Mouse (Mus musculus) skeletal muscle tissue, postnatal 0 days (tissue): ENCODE data around the gene B3glct. TPM values are rescaled to one million over a fixed set of nuclear protein-coding genes. Genes with fewer than 3 reads are reported as not detected.

Experiments used
- polyA plus RNA-seq: library from polyadenylated mRNA; unstranded; fragments of >200 nt; fragmentation: Nextera tagmentation; extraction: Ambion mirVana; gene quantifications from 2 replicates; pipeline ENCODE4 v1.2.1, GENCODE M21; 2015

The B3glct gene
- polyA plus RNA-seq: 4.3 and 5.8 TPM in 2 replicates

GRCm38 (mm10) chr5:149678100-149678989, at the start of gene B3glct:
B3glct (plus strand) TSS chr5:149678230.

GRCm38 (mm10) chr5:149636075-149636920, 41.7 kb upstream of the B3glct start, which contains the start of gene Hsph1:
Hsph1 (minus strand) TSS chr5:149636376.

Other genes starting within 250 kb of the B3glct start
- 0.32 and 0.39 TPM in 2 replicates for gene Tex26, start 238.6 kb upstream of the B3glct start, polyA plus RNA-seq
- 0.14 and 0.28 TPM in 2 replicates for gene Wdr95, start 149.6 kb upstream of the B3glct start, polyA plus RNA-seq
- gene Hsph1, start 41.9 kb upstream of the B3glct start, polyA plus RNA-seq: 14.3 and 14.7 TPM in 2 replicates